Mouse (Mus musculus): Measurements from ENCODE around the gene Lsm14b.

DNA sequence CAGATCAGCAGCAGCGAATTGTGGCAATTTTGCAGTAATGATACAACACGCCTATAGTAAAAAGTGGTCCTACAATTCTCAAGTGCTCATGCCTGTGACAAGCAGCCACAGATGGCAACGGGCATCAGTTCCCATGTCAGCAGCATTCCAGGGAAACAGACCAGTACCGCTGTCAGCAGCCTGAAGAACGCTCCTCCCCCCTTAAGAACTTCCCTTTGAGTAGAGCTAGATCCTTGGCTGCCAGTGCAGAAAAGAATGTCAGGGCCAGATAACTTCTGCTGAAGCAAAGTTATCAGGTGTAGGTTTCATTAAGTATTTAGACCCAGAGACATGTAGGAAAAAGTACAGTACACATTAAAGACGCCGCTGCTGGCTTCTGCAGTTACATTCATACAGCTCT lies 40.0 kb upstream of the Lsm14b start:
- TF ChIP-seq CTCF (IDR thresholded peaks at IDR 0.05; ENCODE audit: low read depth) = no peak
- no peak for TF ChIP-seq EP300 (optimal IDR thresholded peaks at IDR 0.05)
